Mouse (Mus musculus): ENCODE data around the gene Yjefn3. TPM values are rescaled to one million over a fixed set of nuclear protein-coding genes. Genes with fewer than 3 reads are reported as not detected.

Gene Yjefn3
- polyA plus RNA-seq, 2 experiments, result 0.30 to 0.79 TPM

DNA sequence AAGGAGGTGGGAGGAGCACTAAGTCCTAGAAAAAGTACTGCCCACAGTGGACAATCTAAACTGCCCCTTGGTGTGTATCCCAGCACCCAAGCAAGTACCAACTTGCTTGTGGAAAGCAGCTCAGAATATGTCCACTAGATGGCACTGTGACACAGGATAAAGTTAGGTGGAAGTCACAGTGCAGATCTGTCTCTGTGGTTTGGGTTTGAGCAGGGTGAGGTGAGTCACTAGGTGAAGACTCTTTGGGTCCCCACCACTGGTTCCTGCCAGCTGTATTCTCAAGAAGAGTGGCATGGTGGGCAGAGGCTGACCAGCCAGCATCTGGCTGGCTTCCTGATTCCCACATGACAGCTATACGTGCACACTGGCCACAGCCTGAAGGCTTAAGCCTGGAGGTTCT is 16.5 kb upstream of the Yjefn3 start:
- H3K9me3 ChIP-seq (ENCODE audit: control insufficient read depth, low read length), result no peaks in the 10 kb centered on the region
- no peaks in the 10 kb centered on the region for H3K27me3 ChIP-seq (ENCODE audit: control insufficient read depth, insufficient read depth, low read length)
- peaks cover 36 to 47% of the 10 kb centered on the region in 2 experiments for H3K4me1 ChIP-seq (replicated peaks; ENCODE audit: control insufficient read depth in 2 of 2, insufficient read depth in 2 of 2, low read length in 1 of 2)
- peak; percentile 50 for ATAC-seq (ENCODE audit: insufficient read depth)
- H3K4me3 ChIP-seq (ENCODE audit: insufficient read depth in 1 of 2, low read depth in 2 of 2, low read length in 2 of 2), result no peak overlapping the region
- peak; percentile 71 to 83 (median 71) for DNase-seq (ENCODE audit: low read depth in 3 of 3, low spot score in 3 of 3)
- TF ChIP-seq CTCF (IDR thresholded peaks at IDR 0.05; ENCODE audit: low read depth), result peak; percentile 95
- no peak for TF ChIP-seq EP300 (IDR thresholded peaks at IDR 0.05; ENCODE audit: low read depth)
- peaks cover 36% of the 10 kb centered on the region for H3K36me3 ChIP-seq (replicated peaks; ENCODE audit: control insufficient read depth, insufficient read depth, low read depth)
- peak overlapping the region; percentile 83 for H3K27ac ChIP-seq
- no peak overlapping the region for H3K4me2 ChIP-seq (ENCODE audit: low read depth)
- 39% methylated on average over 1 of the region's 1 CpGs for WGBS (ENCODE audit: insufficient replicate concordance)
- H3K9ac ChIP-seq (replicated peaks), result no peak overlapping the region

DNA sequence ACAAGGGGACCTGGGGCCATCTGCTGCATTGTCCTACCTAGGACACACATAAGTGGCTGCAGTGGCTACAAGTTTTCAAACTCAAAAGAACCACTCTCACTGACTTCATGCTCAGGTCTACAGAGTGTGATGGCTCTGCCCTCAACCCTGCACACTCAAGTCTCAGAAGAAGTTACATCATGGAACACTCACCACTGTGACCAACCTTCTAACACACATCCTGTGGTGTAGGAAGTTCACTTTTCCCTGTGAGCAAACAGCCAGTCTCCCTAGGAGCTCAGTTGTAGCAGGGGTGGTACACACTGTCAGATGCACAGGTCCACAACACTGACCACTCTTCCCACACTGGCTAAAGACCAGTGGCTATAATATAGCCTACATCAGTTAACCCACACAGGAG is 16.0 kb upstream of the Yjefn3 start:
- DNase-seq (ENCODE audit: low read depth in 3 of 3, low spot score in 3 of 3), result no peak
- peaks cover 31 to 42% of the 10 kb centered on the region in 2 experiments for H3K4me1 ChIP-seq (replicated peaks; ENCODE audit: control insufficient read depth in 2 of 2, insufficient read depth in 2 of 2, low read length in 1 of 2)
- H3K4me2 ChIP-seq (ENCODE audit: low read depth), result no peak overlapping the region
- H3K27me3 ChIP-seq (ENCODE audit: control insufficient read depth, insufficient read depth, low read length), result no peaks in the 10 kb centered on the region
- peaks cover 37% of the 10 kb centered on the region for H3K36me3 ChIP-seq (replicated peaks; ENCODE audit: control insufficient read depth, insufficient read depth, low read depth)
- H3K9ac ChIP-seq (replicated peaks), result no peak overlapping the region
- no peaks in the 10 kb centered on the region for H3K9me3 ChIP-seq (ENCODE audit: control insufficient read depth, low read length)
- no peak for TF ChIP-seq EP300 (IDR thresholded peaks at IDR 0.05; ENCODE audit: low read depth)
- TF ChIP-seq CTCF (IDR thresholded peaks at IDR 0.05; ENCODE audit: low read depth), result no peak
- H3K4me3 ChIP-seq (ENCODE audit: insufficient read depth in 1 of 2, low read depth in 2 of 2, low read length in 2 of 2), result no peak overlapping the region
- H3K27ac ChIP-seq, result no peak overlapping the region
- ATAC-seq (ENCODE audit: insufficient read depth), result no peak

DNA sequence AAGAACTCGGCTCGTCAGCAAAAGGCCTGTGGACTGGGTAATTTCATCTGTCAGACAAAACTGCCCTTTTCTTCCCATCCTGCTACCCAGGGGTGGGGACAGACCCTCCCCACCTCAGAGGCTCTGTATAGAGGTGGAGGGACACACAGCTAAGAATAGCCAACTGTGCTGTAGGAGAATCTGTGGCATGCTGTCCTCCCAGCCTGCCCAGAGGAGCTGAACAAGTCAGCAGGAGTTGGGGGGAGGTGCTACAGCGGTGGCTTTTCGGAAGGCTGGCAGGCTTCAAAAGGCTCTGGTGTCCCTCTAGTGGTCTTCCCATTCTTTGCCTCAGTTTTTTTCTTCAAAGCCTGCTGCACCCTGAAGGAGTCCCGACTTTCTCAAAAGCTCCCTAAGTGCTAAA is 13.2 kb upstream of the Yjefn3 start:
- ATAC-seq (ENCODE audit: insufficient read depth), result no peak
- H3K4me1 ChIP-seq (replicated peaks; ENCODE audit: control insufficient read depth in 2 of 2, insufficient read depth in 2 of 2, low read length in 1 of 2), result peaks cover 17% of the 10 kb centered on the region in 2 experiments
- no peaks in the 10 kb centered on the region for H3K9me3 ChIP-seq (ENCODE audit: control insufficient read depth, low read length)
- H3K36me3 ChIP-seq (replicated peaks; ENCODE audit: control insufficient read depth, insufficient read depth, low read depth), result peaks cover 64% of the 10 kb centered on the region
- 64% methylated on average over 5 of the region's 5 CpGs for WGBS (ENCODE audit: insufficient replicate concordance)
- no peak overlapping the region for H3K9ac ChIP-seq (replicated peaks)
- no peak for TF ChIP-seq CTCF (IDR thresholded peaks at IDR 0.05; ENCODE audit: low read depth)
- no peak overlapping the region for H3K4me2 ChIP-seq (ENCODE audit: low read depth)
- DNase-seq (ENCODE audit: low read depth in 3 of 3, low spot score in 3 of 3), result no peak
- no peaks in the 10 kb centered on the region for H3K27me3 ChIP-seq (ENCODE audit: control insufficient read depth, insufficient read depth, low read length)
- H3K4me3 ChIP-seq (ENCODE audit: insufficient read depth in 1 of 2, low read depth in 2 of 2, low read length in 2 of 2), result no peak overlapping the region
- H3K27ac ChIP-seq, result no peak overlapping the region

DNA sequence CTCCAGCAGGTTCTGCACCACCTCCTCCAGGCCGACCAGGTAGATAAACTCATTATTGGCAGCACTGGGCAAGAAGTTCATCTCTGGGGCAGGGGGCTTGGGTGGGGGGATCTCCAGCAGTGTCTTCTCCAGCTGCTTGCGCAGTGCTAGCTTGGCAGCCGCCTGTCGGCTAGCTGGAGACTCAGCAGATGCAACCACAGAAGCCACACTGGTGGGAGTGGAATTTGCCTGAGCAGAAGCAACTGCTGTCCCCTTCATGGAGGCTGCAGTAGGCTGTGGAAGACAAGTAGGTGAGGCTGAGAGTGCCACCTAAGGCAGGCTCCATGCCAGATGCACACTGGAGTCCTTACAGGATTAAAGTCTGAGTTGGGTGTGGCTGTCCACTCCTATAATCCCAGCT is 12.0 kb upstream of the Yjefn3 start:
- H3K27ac ChIP-seq, result no peak overlapping the region
- no peaks in the 10 kb centered on the region for H3K27me3 ChIP-seq (ENCODE audit: control insufficient read depth, insufficient read depth, low read length)
- no peak overlapping the region for H3K4me3 ChIP-seq (ENCODE audit: insufficient read depth in 1 of 2, low read depth in 2 of 2, low read length in 2 of 2)
- TF ChIP-seq CTCF (IDR thresholded peaks at IDR 0.05; ENCODE audit: low read depth) (no peak), EP300 (IDR thresholded peaks at IDR 0.05; ENCODE audit: low read depth) (no peak)
- no peak overlapping the region for H3K4me2 ChIP-seq (ENCODE audit: low read depth)
- DNase-seq (ENCODE audit: low read depth in 3 of 3, low spot score in 3 of 3) (no peak), ATAC-seq (ENCODE audit: insufficient read depth) (no peak)
- peaks cover 5 to 6% of the 10 kb centered on the region in 2 experiments; a peak in 3 of 4 replicates for H3K4me1 ChIP-seq (replicated peaks; ENCODE audit: control insufficient read depth in 2 of 2, insufficient read depth in 2 of 2, low read length in 1 of 2)
- no peak overlapping the region for H3K9ac ChIP-seq (replicated peaks)
- H3K36me3 ChIP-seq (replicated peaks; ENCODE audit: control insufficient read depth, insufficient read depth, low read depth), result peaks cover 75% of the 10 kb centered on the region
- WGBS (ENCODE audit: insufficient replicate concordance), result 78% methylated on average over 4 of the region's 4 CpGs
- H3K9me3 ChIP-seq (ENCODE audit: control insufficient read depth, low read length), result no peaks in the 10 kb centered on the region

DNA sequence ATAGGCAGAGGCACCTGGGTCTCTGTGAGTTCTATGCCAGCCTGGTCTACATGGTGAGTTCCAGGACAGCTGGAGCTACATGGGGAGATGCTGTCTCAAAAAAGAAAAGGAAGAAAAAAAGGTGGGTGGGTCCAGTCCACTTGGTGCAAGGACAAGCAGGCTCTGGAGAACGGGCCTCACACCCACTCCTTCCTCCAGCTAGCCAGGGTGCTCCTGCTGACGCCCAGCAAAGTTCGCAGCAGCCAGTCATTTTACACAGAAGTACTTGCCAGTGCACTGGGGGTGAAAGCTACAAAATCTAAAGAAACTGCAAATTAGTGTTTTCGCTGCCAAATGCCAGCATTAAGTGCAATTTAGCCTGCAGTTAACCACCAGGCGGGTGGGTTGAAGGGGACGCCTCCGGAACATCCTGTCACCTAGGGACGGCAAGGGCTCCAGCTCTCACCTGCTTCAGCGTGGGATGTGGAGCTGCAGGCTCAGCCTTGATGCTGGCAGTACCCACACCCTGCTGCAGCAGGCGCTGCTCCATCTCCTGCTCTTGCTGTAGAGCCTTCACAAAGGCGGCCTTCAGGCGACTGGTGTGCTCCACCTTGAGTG is 10.1 kb upstream of the Yjefn3 start:
- no peaks in the 10 kb centered on the region for H3K4me1 ChIP-seq (replicated peaks; ENCODE audit: control insufficient read depth in 2 of 2, insufficient read depth in 2 of 2, low read length in 1 of 2)
- WGBS (ENCODE audit: insufficient replicate concordance), result 83% methylated on average over 12 of the region's 12 CpGs
- TF ChIP-seq CTCF (IDR thresholded peaks at IDR 0.05; ENCODE audit: low read depth) (no peak), EP300 (IDR thresholded peaks at IDR 0.05; ENCODE audit: low read depth) (no peak)
- H3K27ac ChIP-seq, result no peak overlapping the region
- no peak for DNase-seq (ENCODE audit: low read depth in 3 of 3, low spot score in 3 of 3)
- H3K36me3 ChIP-seq (replicated peaks; ENCODE audit: control insufficient read depth, insufficient read depth, low read depth), result peaks cover 72% of the 10 kb centered on the region
- H3K4me2 ChIP-seq (ENCODE audit: low read depth), result no peak overlapping the region
- H3K9ac ChIP-seq (replicated peaks), result no peak overlapping the region
- H3K27me3 ChIP-seq (ENCODE audit: control insufficient read depth, insufficient read depth, low read length), result no peaks in the 10 kb centered on the region
- H3K4me3 ChIP-seq (ENCODE audit: insufficient read depth in 1 of 2, low read depth in 2 of 2, low read length in 2 of 2), result no peak overlapping the region
- no peaks in the 10 kb centered on the region for H3K9me3 ChIP-seq (ENCODE audit: control insufficient read depth, low read length)
- no peak for ATAC-seq (ENCODE audit: insufficient read depth)
